Mouse (Mus musculus) liver (tissue): ENCODE results near the gene Prkg2.

Experiments used
- DNase-seq: peaks from one replicate; pipeline ENCODE4 v3.0.0-alpha.2; 2020; ENCODE audit warnings: mixed read lengths

Gene Prkg2

DNA sequence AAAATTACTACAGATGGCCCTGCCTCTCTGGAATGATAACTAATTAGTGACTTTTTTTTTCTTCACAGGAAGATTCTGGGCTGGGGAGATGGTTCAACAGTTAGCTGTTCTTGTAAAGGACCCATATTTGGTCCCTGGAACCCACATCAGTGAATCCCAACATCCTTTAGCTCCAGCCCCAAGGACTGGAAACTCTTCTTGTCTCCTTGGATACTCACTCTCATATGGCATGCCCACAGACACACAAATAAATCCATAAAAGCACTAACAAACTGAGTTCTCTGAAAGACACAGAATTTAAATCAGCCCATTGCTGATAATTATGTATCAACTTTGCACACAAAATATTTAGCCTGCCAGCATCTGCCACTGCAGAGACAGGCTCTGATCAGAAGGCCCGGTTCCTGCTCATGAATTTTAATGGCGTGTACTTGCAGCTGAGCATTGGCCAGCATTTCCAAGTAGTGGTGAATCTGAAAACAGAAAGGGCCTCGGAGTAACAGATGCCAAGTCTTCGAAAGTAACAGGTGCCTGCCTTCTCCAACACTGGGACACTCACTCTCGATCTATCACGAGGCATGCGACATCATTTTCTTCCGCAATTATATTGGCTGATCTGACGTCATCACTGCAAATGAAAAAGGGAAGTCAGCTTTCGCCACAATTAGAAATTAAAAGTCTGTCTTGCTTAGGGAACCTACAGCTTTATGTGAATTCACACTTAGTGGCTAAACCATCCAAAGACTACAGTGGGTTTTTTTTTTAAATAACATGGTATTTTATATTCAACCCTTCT, 61.1 kb downstream of the Prkg2 start:
- DNase-seq = no peak

DNA sequence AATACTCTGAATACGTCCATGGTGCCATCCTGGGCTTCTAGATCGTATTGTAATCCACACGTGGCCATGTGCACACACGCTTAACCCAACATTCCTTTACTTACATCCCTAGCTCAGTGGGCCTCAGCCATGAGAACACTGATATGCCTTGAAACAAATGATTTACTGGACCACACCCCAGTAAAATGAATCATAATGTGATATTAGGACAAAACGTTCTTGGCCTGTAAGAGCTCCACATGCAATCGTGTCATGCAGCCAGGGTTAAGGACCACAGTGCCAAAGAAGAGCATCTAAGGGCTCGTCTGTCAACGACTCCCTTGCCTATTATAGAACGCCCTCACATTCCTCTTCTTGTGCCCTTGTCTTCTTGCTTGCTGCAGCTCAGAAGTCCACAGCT, 70.5 kb downstream of the Prkg2 start:
- DNase-seq = no peak

DNA sequence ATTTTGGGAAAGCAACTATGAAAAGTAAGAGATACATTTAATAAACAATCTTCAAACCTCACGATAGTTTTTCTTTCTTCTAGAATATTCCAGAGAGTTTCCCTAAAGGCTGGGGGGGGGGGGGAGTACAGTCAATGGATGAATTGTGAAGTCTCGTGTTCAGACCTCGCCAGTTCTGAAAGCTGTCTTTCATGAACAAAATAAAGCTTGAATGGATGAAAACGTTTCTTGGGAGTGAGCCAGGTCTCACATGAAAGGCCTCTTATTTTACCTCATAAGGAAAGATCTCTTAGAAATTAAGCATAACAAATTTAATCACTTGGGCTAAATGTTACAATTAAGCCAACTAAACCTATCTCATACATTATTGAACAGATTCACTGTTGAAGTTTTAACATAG, 72.0 kb downstream of the Prkg2 start:
- no peak for DNase-seq

DNA sequence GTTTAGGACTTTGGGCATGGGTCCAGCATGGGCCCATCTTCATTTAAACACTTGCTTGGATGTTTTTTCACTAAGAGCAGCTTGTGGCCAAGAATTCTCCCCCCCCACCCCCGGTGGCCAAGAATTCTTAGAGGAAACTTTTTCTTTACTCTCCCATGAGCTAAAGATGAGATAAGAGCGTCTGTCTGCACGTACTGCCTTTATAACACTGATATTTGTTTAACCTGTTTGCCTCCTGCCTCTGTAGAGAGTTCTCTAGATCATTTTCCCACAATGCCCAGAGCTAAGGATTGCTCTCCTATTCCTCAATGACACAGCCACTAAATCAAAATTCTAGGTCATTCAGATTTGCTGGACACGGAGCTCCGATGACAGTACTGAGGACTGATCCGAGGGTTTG, 72.8 kb downstream of the Prkg2 start:
- no peak for DNase-seq

DNA sequence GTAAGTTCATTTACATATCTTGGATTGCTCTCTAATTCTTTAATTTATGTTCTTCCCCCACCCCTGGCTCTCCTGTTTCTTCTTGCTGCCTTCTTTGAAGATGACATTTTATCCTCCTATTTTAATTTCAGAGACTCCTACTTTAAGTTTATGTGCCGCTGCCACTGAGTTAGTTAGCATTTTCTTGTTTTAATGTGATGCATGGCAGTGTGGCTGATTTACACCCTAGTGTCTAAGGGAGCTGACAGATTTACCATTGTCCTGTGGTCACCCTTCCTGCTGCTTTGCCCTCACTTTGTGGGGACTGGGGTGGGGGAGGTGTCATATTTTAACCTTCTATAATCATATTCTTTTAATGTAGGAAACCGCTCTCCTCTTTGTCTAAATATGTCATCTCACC, 74.7 kb downstream of the Prkg2 start:
- no peak for DNase-seq

GRCm38 (mm10) chr5:98955576-98955975, 81.6 kb downstream of the Prkg2 start:
- no peak for DNase-seq

DNA sequence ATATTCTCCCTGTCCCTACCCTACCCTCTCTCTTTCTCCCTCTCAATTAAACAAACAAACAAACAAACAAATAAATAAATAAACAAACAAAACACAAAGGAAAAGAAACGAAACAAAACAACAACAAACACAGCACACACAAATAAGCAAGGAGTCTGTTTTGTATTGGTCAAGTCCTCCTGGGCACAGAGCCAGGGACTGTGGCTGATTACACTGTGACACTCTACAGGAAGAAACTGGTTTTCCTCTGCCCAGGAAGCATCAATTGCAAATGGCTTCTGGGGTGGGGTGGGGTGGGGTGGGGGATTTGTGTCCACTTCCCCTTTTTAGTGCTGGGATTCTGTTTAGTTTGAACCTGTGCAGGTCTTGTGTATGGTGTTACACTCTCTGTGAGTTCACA, 83.8 kb downstream of the Prkg2 start:
- DNase-seq = no peak

DNA sequence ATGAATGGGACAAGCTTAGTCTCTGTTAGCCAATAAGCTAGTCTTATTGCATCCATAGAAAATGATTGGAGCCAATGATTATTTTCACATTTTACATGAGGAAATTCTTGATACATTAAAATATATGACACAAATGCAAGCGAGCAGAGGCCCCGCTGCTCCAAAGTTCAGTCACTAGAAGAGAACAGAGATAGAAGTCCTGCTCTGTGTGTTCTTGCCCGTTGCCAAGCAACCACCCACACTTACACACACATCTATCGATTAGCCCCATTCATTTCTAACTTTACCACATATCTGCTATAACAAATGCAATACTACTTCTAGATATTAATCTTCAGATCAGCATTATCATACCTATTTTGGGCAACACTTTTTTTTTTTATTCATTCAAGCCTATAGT, 85.6 kb downstream of the Prkg2 start:
- no peak for DNase-seq

DNA sequence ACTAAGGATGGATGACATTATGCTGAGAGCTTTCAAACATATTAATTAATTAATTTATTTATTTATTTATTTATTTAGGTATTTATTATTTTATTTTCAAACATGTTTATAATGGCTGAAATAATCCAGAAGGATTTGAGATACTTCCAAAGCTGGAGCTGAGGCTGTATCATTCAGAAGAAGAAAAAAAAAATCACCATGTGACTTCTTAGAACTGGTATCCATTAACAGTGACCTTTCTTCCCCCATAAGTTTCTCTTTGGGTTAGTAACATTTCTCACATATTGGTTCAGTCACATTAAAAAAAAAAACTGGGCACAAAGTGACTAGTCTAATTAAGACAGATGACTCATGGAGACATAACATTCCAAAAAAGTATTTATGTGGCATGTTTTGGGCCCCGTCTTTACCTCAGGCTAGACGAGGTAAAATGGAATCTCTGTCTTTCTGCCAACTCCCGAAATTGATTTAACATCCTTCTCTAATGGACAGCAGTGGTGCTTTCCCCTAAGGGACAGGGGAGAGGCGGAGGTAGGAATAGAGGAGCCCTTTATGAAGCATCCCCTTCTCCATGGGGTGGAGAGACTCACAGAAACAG, 86.6 kb downstream of the Prkg2 start:
- no peak for DNase-seq

GRCm38 (mm10) chr5:98949784-98950183, 87.4 kb downstream of the Prkg2 start:
- DNase-seq = no peak

DNA sequence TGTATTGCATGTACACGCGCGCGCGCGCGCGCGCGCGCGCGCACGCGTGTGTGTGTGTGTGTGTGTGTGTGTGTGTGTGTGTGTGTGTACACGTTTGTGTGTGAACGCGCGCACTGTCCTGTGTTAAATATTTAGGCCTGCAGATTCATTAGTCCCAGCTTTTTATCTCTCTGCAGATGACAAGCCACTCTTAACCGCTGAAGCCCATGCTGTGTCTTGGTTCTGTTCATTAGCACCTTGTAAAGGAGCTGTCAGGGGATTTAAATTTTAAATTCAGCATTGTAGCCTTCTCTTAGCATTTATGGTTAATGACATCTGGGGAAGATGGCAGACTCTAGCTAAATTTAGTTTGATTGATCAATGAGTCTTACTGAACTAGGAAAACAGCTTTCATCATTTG, 90.5 kb downstream of the Prkg2 start:
- no peak for DNase-seq

- DNase-seq = no peak
Measured at GRCm38 (mm10) chr5:98946117-98946620, 91.0 kb downstream of the Prkg2 start.

DNA sequence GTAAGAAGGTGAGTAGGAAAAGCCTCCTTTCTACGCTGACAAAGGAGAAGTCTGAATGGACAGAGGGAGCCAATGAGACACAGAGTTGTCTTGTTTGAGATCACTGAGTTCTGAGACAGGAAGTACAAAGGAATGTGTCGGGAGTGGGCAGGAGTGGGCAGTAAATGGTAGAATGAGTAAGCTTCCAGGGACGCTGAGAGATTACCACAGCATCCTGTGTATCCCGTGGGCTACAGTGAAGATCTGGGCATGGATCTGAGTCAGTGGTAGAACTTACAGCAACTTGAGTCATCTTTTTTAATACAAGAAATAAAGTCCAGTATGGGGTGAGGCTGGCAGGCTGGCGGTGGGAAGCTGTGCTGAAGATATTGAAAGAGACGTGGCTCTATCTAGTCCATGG, 93.4 kb downstream of the Prkg2 start:
- no peak for DNase-seq

- DNase-seq = no peak
Measured at GRCm38 (mm10) chr5:98940731-98941130, 96.4 kb downstream of the Prkg2 start.

- DNase-seq = no peak
Measured at GRCm38 (mm10) chr5:98939631-98940208, 97.4 kb downstream of the Prkg2 start.

- no peak for DNase-seq
Measured at GRCm38 (mm10) chr5:98939116-98939515, 98.0 kb downstream of the Prkg2 start.

DNA sequence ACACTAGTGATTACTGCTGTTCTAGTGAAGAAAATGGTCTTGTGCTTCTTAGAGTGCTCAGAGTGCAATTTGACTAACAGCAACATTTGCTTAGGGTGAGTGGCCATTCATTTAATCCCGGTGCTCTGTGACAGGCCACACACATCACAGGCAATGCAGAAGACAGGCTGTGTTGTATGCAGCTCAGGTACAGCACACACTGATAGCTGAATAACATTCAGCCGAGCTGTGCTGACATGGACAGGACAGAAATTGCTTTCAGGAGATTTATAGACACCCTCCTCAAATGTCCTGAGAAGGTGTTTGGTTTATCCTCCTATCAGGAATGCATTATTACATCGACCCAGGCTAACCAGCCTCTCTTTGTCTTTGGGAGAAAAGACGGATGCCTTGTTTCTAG, 99.3 kb downstream of the Prkg2 start:
- no peak for DNase-seq

DNA sequence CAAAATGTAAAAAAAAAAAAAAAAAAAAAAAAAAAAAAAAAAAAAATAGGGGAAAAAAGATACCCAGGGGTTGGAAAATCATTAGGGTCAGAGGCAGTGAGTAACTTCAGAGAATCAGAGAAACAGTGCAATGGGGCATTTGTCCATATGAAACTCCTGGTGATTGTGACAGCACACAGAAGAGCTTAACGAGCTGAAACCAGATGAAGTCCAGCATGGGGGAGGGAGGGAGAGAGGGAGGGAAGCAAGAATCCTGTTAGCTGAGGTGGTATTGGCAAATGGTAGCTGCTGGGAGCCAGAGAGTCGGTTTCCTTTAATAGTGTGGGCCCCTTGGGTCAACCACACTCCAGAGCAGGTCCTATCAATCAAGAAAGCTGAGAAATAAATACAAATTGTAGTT, 100.5 kb downstream of the Prkg2 start:
- DNase-seq = no peak

GRCm38 (mm10) chr5:98935930-98936329, 101.2 kb downstream of the Prkg2 start:
- no peak for DNase-seq

DNA sequence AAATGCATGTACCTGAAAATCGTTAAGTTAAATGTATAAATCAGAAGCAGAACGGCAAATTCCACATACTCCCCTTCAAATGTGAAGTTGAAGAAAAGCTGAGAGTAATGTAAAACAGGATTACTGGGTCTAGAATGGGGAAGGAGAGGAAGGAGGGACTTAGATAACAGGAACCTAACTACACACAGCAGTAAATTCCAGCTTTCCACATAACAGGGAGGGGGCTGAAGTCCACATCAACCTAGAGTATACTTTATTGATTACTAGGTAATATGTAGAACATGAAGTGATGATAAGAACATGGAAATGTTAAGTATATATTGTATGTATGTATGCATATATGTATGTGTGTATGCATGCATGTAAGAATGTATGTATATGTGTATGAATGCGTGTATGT, 114.2 kb downstream of the Prkg2 start:
- DNase-seq = no peak

- DNase-seq = no peak
Measured at GRCm38 (mm10) chr5:98921608-98922007, 115.5 kb downstream of the Prkg2 start.

DNA sequence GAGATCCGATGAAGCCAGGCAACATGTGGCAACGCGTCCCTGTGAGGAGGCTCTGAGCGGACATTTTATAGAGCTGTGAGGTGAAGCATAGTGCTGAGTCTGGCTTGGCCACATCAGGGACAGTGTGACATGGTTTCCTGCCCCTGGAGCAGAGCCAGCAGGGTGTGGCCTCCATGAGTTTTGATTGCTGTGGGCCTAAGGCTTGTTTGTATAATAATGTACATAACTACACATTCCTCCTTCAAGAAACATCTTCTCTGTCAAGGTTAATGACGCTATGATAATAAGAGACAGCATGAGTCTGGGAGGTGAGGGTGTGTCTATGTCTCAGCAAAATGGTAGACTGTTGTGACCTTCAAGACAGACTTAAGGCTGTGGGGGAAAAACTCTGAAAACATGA, 118.4 kb downstream of the Prkg2 start:
- no peak for DNase-seq

DNA sequence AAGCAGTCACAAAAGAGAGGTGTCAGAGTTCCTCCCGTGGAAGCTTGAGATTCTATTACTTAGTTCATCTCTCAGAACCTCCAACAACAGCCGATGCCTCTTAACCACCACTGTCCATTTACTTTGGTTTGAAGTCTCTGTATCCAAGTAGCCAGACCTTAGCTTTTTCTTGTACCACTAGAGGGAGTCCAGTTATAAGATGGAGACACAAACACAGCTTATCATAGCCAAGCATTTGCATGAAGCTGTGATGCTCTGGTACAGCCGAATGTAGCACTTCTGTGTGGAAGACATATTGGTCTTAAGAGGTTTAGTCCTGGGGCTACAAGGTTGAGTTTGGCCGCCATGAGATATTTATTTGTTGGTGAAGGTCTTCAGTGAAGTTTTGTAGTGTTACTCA, 134.8 kb downstream of the Prkg2 start:
- DNase-seq = no peak

- no peak for DNase-seq
Measured at GRCm38 (mm10) chr5:98900926-98901325, 136.2 kb downstream of the Prkg2 start.
